Mouse (Mus musculus) ES-Bruce4 (cell line): ENCODE measurements around the gene Hnrnpa2b1. TPM values are rescaled to one million over a fixed set of nuclear protein-coding genes. Genes with fewer than 3 reads are reported as not detected.
A peak's percentile ranks its signal among the peaks of the same experiment; 100 is the strongest.

Experiments used
- H3K27ac ChIP-seq: 2 replicates; pipeline ENCODE4 v1.5.1; 2012; ENCODE audit warnings: low read length, inconsistent platforms; ENCODE audit not compliant: insufficient read depth
- H3K27me3 ChIP-seq: 2 replicates; pipeline ENCODE4 v1.6.1; 2012; ENCODE audit warnings: mild to moderate bottlenecking, low read length, inconsistent platforms; ENCODE audit not compliant: control insufficient read depth, poor library complexity, insufficient read depth, severe bottlenecking
- H3K36me3 ChIP-seq: 2 replicates; pipeline ENCODE4 v1.6.1; 2012; ENCODE audit warnings: inconsistent platforms, mild to moderate bottlenecking, low read length, moderate library complexity; ENCODE audit not compliant: control insufficient read depth, poor library complexity, insufficient read depth, severe bottlenecking
- H3K4me1 ChIP-seq: one replicate; pipeline ENCODE4 v1.8.1; 2011; ENCODE audit warnings: low read length; ENCODE audit not compliant: control insufficient read depth, insufficient read depth
- H3K4me3 ChIP-seq: 2 replicates; pipeline ENCODE4 v1.5.1; 2011; ENCODE audit warnings: low read depth, mild to moderate bottlenecking, low read length
- H3K9ac ChIP-seq: 2 replicates; pipeline ENCODE4 v1.6.1; 2012; ENCODE audit warnings: low read depth, mild to moderate bottlenecking, inconsistent platforms; ENCODE audit not compliant: poor library complexity, severe bottlenecking
- H3K9me3 ChIP-seq: replicated peaks from 2 replicates; pipeline ENCODE4 v1.6.1; 2012; ENCODE audit warnings: mild to moderate bottlenecking, low read length, inconsistent platforms; ENCODE audit not compliant: control insufficient read depth, poor library complexity, insufficient read depth, severe bottlenecking
- CTCF ChIP-seq: IDR thresholded peaks from one replicate; pipeline ENCODE4 v1.8.1; 2011; ENCODE audit warnings: low read depth, low read length
- EP300 ChIP-seq: IDR thresholded peaks from 2 replicates; pipeline ENCODE4 v1.6.1; 2011; ENCODE audit warnings: low read depth, low read length; ENCODE audit not compliant: insufficient read depth
- POLR2A ChIP-seq: IDR thresholded peaks from one replicate; pipeline ENCODE4 v1.8.1; 2011; ENCODE audit warnings: low read length; ENCODE audit not compliant: insufficient read depth
- polyA plus RNA-seq: library from polyadenylated mRNA; stranded (reverse); fragments of >200 nt; gene quantifications from 2 replicates; pipeline ENCODE4 v1.2.4, GENCODE M21; 2011; ENCODE audit warnings: low read depth; ENCODE audit not compliant: missing spikeins, insufficient read depth, insufficient read length

Hnrnpa2b1 gene
- polyA plus RNA-seq, 1 experiment = 1,538 TPM

DNA sequence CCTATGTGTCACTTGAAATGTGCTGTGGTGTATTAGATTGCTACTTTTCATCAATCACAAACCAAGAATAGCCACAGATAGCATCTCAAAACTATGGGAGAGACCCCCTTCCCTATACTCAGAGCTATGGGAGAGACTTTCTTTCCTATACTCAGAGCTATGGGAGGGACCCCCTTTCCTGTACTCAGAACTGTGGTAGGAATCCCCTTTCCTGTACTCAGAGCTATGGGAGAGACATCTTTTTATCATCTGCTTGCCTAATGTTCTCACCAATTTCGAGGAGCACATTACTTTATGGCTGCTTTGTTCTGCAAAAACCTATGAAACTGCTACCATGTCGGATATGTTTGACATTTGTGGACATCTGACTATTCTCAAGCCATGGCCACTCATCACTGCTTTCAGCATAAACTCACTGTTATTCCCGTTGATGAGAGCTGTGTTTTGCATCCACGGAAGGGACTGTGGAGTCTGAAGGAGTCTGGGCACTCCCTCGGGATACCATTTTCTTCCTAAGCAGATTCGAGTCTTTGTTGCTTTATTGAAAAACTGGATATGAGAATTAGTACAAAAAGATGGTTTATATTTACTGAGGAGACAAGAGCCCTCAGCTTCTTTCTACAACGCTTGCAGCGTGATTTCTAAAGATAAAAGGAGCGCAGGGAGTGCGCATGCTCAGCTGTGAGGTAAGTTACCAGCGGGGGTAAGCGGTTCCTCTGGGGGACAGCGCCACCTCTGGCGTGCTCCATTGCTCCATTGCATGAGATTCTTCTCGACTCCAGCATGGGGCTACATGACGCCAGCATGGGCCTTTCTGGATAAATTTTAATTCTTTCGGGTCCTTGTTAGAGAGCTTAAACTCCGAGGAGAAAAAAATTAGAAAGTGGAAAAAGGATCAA lies 39.3 kb upstream of the Hnrnpa2b1 start:
- TF ChIP-seq EP300 = 0 out of 2 replicates have a peak, but pooled peaks have one; percentile 48
- TF ChIP-seq CTCF = peak; percentile 84
- no peak for TF ChIP-seq POLR2A
- H3K9ac ChIP-seq = no peak overlapping the region
- no peaks in the 10 kb centered on the region for H3K36me3 ChIP-seq
- no peaks in the 10 kb centered on the region for H3K27me3 ChIP-seq
- no peak overlapping the region for H3K27ac ChIP-seq
- H3K9me3 ChIP-seq = no peaks in the 10 kb centered on the region
- no peak overlapping the region for H3K4me3 ChIP-seq
- peaks cover 2% of the 10 kb centered on the region for H3K4me1 ChIP-seq

DNA sequence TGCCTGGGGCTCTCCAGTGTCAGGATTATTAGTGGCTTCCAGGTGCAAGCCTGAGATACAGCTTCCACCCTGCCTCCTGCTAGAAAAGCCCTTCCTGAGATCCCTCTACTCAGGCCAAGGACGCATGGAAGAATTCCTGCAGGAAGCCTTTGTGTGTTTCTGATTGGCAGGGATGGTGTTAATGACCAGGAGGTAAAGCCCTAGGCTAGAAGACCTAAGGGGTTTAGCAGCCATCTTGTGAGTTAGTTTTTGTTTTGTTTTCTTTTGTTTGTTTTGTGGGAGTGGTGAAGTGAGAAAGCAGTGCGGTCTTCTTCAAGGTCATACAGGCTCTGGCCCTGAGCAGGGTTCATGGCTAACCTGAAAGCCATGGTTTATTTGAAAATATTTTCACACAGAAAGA lies 37.9 kb upstream of the Hnrnpa2b1 start:
- H3K4me1 ChIP-seq = peaks cover 2% of the 10 kb centered on the region
- H3K27me3 ChIP-seq = no peaks in the 10 kb centered on the region
- H3K27ac ChIP-seq = no peak overlapping the region
- H3K36me3 ChIP-seq = no peaks in the 10 kb centered on the region
- no peak overlapping the region for H3K4me3 ChIP-seq
- TF ChIP-seq POLR2A (no peak), EP300 (no peak), CTCF (no peak)
- no peak overlapping the region for H3K9ac ChIP-seq
- no peaks in the 10 kb centered on the region for H3K9me3 ChIP-seq

DNA sequence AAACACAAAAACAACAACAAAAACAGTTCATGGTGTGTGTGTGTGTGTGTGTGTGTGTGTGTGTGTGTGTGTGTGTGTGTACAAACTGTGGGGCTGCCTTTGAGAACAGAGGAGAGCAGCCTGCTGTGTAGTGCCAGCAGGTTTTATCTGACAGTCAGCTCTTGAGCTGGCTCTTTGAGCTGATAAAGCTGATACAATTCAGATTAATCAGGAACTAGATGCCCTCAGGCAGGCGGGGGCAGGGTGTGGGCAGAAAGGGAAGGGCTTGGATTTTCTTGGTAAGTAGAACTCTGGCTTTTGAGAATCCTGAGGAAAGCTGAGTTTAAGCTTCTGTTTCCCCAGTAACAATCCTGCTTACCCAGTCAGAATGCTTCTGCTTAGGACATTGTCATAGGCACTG lies 36.0 kb upstream of the Hnrnpa2b1 start:
- Histone ChIP-seq H3K9me3 (no peaks in the 10 kb centered on the region; the same call in 1 of the 2 replicates), H3K4me1 (peaks cover 2% of the 10 kb centered on the region), H3K36me3 (no peaks in the 10 kb centered on the region), H3K27me3 (no peaks in the 10 kb centered on the region), H3K4me3 (no peak overlapping the region), H3K27ac (0 out of 2 replicates have a peak overlapping the region, but pooled peaks have one; percentile 25), H3K9ac (no peak overlapping the region; the same call in 1 of the 2 replicates)
- TF ChIP-seq POLR2A = no peak

DNA sequence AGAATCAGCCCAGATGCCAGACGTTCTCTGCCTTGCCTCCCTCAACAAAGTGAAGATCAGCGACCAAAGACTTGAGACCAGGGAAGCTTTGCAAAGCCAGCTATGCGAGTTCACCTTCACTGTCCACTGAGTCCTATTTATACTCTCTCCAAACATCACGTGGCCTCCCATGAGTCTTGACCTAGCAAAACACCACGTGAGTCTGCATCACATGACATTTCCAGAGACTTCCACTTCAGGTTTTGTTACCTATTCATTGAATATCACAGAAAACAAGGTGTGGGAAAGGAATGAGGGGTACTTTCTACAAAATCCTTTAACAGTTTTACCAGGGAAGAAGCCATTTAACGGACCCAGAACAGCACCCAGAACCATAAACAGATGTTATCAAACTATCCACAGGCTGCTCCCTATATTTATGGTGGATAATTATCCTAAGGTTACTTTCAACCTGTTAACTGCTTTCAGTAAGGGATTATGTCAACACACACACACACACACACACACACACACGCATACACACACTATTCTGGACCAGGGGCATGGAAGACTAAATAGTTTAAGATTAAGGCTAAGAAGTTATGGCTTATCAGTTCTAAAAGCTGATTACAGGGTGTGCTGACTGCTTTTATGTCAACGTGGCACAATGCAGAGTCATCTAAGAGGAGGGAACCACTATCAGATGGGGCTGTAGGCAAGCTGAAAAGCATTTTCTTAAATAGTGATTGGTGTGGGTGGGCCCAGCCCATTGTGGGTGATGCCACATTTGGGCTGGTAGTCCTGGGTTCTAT lies 27.8 kb upstream of the Hnrnpa2b1 start:
- Histone ChIP-seq H3K9ac (no peak overlapping the region), H3K9me3 (no peaks in the 10 kb centered on the region; the same call in 1 of the 2 replicates), H3K4me1 (no peaks in the 10 kb centered on the region), H3K36me3 (no peaks in the 10 kb centered on the region), H3K27me3 (no peaks in the 10 kb centered on the region), H3K4me3 (no peak overlapping the region), H3K27ac (no peak overlapping the region)
- TF ChIP-seq CTCF (no peak), EP300 (no peak), POLR2A (no peak)

DNA sequence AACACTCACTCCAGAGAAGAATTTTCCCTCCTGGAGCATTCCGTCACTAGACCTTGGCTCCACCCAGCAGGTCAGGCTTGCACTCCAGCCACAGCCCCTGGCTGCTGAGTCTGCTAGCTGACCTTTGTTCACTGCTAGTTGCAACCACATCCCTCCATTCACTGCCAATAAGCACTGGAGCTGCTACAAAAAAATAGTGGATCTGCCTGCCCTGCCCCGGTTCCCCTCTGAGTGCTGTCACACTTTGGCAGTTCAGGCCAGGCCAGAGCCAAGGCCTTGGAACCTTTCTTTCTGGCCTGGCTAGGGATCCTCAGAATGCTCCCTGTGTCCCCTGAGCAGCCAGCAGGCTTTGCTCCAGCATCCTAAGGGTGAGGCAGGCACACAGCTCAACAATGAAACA lies 20.1 kb upstream of the Hnrnpa2b1 start:
- H3K27me3 ChIP-seq = no peaks in the 10 kb centered on the region
- peaks cover 24% of the 10 kb centered on the region for H3K9me3 ChIP-seq
- H3K4me3 ChIP-seq = no peak overlapping the region
- H3K36me3 ChIP-seq = no peaks in the 10 kb centered on the region
- H3K27ac ChIP-seq = no peak overlapping the region
- H3K9ac ChIP-seq = no peak overlapping the region
- H3K4me1 ChIP-seq = no peaks in the 10 kb centered on the region
- TF ChIP-seq EP300 = no peak
- no peak for TF ChIP-seq CTCF
- TF ChIP-seq POLR2A = no peak

DNA sequence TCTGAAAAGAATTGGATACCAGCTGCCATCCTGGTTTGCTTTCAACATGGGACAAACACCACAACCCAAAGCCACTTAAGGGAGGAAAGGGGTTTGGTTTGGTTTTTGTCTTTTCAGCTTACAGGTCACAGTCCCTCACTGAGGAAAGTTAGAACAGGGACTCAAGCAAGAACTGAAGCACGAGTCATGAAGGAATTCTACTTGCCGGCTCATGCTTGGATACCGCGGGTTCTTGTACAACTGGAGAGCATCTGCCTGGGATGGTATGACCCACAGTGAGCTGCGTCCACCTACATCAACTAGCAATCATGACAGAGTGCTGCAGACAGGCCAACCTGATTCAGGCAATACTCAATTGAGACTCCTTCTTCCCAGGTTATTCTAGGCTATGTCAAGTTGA lies 17.0 kb upstream of the Hnrnpa2b1 start:
- H3K4me1 ChIP-seq = no peaks in the 10 kb centered on the region
- no peak overlapping the region for H3K9ac ChIP-seq
- H3K27me3 ChIP-seq = no peaks in the 10 kb centered on the region
- no peak overlapping the region for H3K27ac ChIP-seq
- peaks cover 11% of the 10 kb centered on the region for H3K36me3 ChIP-seq
- peaks cover 24% of the 10 kb centered on the region for H3K9me3 ChIP-seq
- no peak overlapping the region for H3K4me3 ChIP-seq
- no peak for TF ChIP-seq CTCF
- no peak for TF ChIP-seq POLR2A
- TF ChIP-seq EP300 = no peak
